Mouse (Mus musculus) G1E (cell line): ENCODE measurements around the gene Krt81. TPM values are rescaled to one million over a fixed set of nuclear protein-coding genes. Genes with fewer than 3 reads are reported as not detected.
A peak's percentile ranks its signal among the peaks of the same experiment; 100 is the strongest.

Experiments
- ATAC-seq: 2 replicates; pipeline ENCODE4 v1.8.0; 2016; ENCODE audit warnings: mild to moderate bottlenecking; ENCODE audit not compliant: insufficient number of reproducible peaks, poor library complexity, low FRiP score, severe bottlenecking; ENCODE audit errors: extremely low read depth
- DNase-seq: peaks from one replicate; pipeline ENCODE4 v3.0.0; 2012; ENCODE audit warnings: low spot score
- H3K27me3 ChIP-seq: 2 replicates; pipeline ENCODE4 v1.6.1; 2012; ENCODE audit warnings: mild to moderate bottlenecking, low read length, inconsistent platforms; ENCODE audit not compliant: insufficient read depth
- H3K36me3 ChIP-seq: replicated peaks from 2 replicates; pipeline ENCODE3; 2012; ENCODE audit warnings: mild to moderate bottlenecking, inconsistent platforms
- H3K4me1 ChIP-seq: 2 replicates; pipeline ENCODE4 v1.6.1; 2012; ENCODE audit warnings: low read depth, low read length, inconsistent platforms, mixed read lengths; ENCODE audit not compliant: insufficient read depth
- H3K4me3 ChIP-seq: 2 replicates; pipeline ENCODE4 v1.5.1; 2012; ENCODE audit warnings: low read depth, mild to moderate bottlenecking, inconsistent platforms, low read length, moderate library complexity, mixed read lengths
- H3K9me3 ChIP-seq: replicated peaks from 2 replicates; pipeline ENCODE4 v1.6.1; 2012; ENCODE audit warnings: inconsistent platforms
- CTCF ChIP-seq: IDR thresholded peaks from 2 replicates; pipeline ENCODE4 v1.5.1; 2012; ENCODE audit warnings: low read depth, low read length, inconsistent platforms, mixed read lengths
- GATA1 ChIP-seq: IDR thresholded peaks from 2 replicates; pipeline ENCODE4 v1.6.1; 2012; ENCODE audit warnings: borderline replicate concordance, low read length, inconsistent platforms, mixed read lengths
- GATA2 ChIP-seq: IDR thresholded peaks from 2 replicates; pipeline ENCODE4 v1.6.1; 2012; ENCODE audit warnings: low read depth, low read length, inconsistent platforms, borderline replicate concordance
- POLR2AphosphoS5 ChIP-seq: IDR thresholded peaks from 2 replicates; pipeline ENCODE4 v1.6.1; 2012; ENCODE audit warnings: low read depth, low read length, inconsistent platforms; ENCODE audit not compliant: insufficient replicate concordance
- TAL1 ChIP-seq: conservative IDR thresholded peaks from 2 replicates; pipeline ENCODE4 v1.6.1; 2012; ENCODE audit warnings: low read depth, low read length, inconsistent platforms, mixed read lengths
- polyA plus RNA-seq: library from polyadenylated mRNA; stranded (reverse); fragments of >175 nt; gene quantifications from 2 replicates; pipeline ENCODE4 v1.2.3, GENCODE M21; 2012
- total RNA-seq, 2 experiments: library from RNA; stranded (forward) in 1 of 2; stranded (reverse) in 1 of 2; fragments of 200-1000 nt in 1 of 2; fragments of >200 nt in 1 of 2; fragmentation: Nextera tagmentation in 1 of 2; gene quantifications; 2 replicates each; pipeline ENCODE4 v1.2.3; 2014 to 2017

Gene Krt81
- total and polyA plus RNA-seq, 3 experiments = not detected

- peaks cover 59% of the 10 kb centered on the region for H3K9me3 ChIP-seq
- no peaks in the 10 kb centered on the region for H3K36me3 ChIP-seq
- DNase-seq (no peak), ATAC-seq (no peak)
- no peak overlapping the region for H3K4me3 ChIP-seq
- peaks cover 3% of the 10 kb centered on the region; the same call in 1 of the 2 replicates for H3K27me3 ChIP-seq
- TF ChIP-seq GATA2 (no peak), POLR2AphosphoS5 (no peak), GATA1 (no peak), TAL1 (no peak), CTCF (no peak)
- H3K4me1 ChIP-seq = no peaks in the 10 kb centered on the region
These were observed 18.5 kb upstream of the Krt81 start for GRCm38 (mm10) chr15:101482056-101482455.

DNA sequence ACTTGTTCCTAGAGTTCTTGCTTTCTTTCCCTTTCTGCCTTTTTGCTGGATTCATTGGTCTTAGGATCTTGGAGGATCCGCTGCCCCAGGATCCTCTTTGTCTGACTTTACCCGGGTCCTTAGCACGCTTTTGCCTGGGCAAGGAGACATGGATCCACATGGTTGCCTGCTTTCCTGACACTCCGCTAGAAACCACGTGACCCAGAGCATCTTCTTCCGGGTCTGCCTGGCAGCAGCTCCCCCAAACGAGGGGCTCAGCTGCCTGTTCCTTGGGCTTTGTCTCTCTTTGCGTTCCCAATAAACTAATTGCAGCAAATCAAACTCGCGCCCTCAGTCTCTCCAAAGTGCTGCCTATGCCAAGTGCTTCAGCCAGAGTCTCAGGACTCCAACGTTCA, 16.1 kb upstream of the Krt81 start:
- ATAC-seq (no peak), DNase-seq (no peak)
- H3K4me1 ChIP-seq = no peaks in the 10 kb centered on the region
- peaks cover 47% of the 10 kb centered on the region for H3K9me3 ChIP-seq
- TF ChIP-seq CTCF (no peak), TAL1 (no peak), GATA2 (no peak), GATA1 (no peak), POLR2AphosphoS5 (no peak)
- H3K27me3 ChIP-seq = no peaks in the 10 kb centered on the region
- no peaks in the 10 kb centered on the region for H3K36me3 ChIP-seq
- no peak overlapping the region for H3K4me3 ChIP-seq

DNA sequence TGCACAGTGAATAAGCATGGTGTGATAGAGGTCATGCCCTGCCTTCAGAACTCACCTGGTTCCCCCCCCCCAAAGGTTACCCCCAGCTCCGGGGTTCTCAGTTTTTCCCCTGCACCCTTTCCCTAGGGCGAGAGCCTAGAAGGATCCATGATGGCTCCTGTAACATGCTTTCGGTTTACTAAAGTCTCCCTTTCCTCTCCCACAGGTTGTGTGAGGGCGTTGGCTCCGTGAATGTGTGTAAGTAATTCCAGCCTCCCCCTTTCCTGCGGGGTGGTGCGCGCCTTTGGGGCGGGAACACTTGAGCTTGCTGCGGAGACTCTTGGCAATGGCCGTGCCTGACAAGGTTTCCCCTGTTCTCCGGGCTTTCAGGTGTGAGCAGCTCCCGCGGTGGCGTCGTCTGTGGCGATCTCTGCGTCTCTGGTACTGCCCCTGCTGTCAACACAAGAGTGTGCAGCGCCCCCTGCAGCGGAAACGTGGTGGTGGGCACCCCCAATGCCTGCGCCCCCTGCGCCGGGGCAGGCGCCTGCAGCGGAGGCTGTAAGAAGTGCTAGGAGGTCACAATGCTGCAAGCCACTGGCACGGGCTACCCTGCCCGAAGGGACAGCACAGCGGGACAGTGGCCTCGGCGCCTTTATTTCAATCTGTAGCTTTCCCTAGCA, 15.6 kb upstream of the Krt81 start:
- Histone ChIP-seq H3K36me3 (no peaks in the 10 kb centered on the region), H3K4me1 (no peaks in the 10 kb centered on the region), H3K9me3 (peaks cover 44% of the 10 kb centered on the region), H3K27me3 (no peaks in the 10 kb centered on the region), H3K4me3 (no peak overlapping the region)
- ATAC-seq (no peak), DNase-seq (no peak)
- no peak for TF ChIP-seq TAL1
- no peak for TF ChIP-seq GATA1
- TF ChIP-seq POLR2AphosphoS5 = no peak
- TF ChIP-seq GATA2 = no peak
- TF ChIP-seq CTCF = no peak

DNA sequence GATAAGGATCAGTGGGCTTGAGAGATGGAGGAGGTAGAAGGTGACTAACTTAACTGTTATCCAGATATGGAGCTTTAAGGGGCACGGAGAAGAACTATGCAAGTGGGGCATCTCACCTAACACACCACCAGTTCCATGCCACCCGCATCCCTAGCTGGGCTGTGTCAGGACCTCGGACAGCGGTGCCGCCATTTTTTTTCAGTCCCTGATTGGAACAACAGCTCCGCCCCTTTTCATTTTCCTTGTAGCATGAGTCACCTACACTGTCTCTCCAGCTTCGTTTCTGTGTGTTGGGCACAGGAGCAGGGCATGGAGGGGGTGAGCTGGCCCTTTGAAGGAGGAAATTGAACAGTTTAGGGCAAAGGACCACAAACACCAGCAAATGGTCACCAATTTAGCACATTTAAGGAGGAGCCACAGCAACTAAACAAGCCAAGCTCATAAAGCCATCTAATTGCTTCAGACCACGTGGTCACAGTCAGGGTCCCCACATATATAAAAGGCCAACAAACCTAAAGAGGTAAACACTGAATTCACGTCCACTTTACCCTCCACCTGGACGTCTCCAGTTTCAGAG, 9.5 kb upstream of the Krt81 start, which contains the start of gene Krt86:
Gene Krt86 (plus strand): TSS at position 527 of the 577 bp plus-strand sequence.
- Histone ChIP-seq H3K27me3 (no peaks in the 10 kb centered on the region), H3K36me3 (no peaks in the 10 kb centered on the region), H3K9me3 (peaks cover 26% of the 10 kb centered on the region), H3K4me3 (no peak within 1 kb of the TSS), H3K4me1 (no peaks in the 10 kb centered on the region)
- ATAC-seq = no peak
- no peak for TF ChIP-seq POLR2AphosphoS5
- no peak for TF ChIP-seq GATA2
- no peak for TF ChIP-seq TAL1
- no peak for TF ChIP-seq GATA1
- TF ChIP-seq CTCF = no peak
- peak; percentile 9 for DNase-seq

DNA sequence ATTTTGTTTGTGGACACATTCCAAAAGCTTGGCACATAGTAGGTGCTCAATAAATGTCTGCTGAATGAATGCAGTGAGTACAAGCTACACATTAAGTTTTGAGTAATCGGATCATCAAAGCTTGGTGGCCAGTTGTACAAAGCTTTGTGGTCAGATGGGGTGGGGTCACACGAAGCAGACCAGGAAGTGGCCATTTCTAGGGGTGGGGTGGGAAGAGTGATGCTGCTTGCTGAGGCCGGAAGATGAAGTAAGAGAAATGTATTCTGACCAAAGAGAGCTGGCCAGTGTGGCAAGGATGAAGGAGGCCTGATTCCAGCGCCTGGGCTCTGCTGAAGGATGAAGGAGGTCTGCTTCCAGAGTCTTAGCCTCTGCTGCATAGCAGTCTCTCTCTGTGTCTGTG, 5.5 kb upstream of the Krt81 start:
- DNase-seq (no peak), ATAC-seq (no peak)
- no peak overlapping the region for H3K4me3 ChIP-seq
- peaks cover 19% of the 10 kb centered on the region for H3K9me3 ChIP-seq
- no peaks in the 10 kb centered on the region for H3K36me3 ChIP-seq
- TF ChIP-seq TAL1 = no peak
- no peak for TF ChIP-seq GATA2
- no peak for TF ChIP-seq GATA1
- TF ChIP-seq POLR2AphosphoS5 = no peak
- TF ChIP-seq CTCF = no peak
- H3K4me1 ChIP-seq = no peaks in the 10 kb centered on the region
- no peaks in the 10 kb centered on the region for H3K27me3 ChIP-seq

GRCm38 (mm10) chr15:101459283-101459682, 4.3 kb downstream of the Krt81 start:
- no peaks in the 10 kb centered on the region for H3K27me3 ChIP-seq
- TF ChIP-seq GATA1 = no peak
- no peak for TF ChIP-seq POLR2AphosphoS5
- TF ChIP-seq CTCF = no peak
- TF ChIP-seq GATA2 = no peak
- no peak for TF ChIP-seq TAL1
- no peak overlapping the region for H3K4me3 ChIP-seq
- no peak for ATAC-seq
- H3K9me3 ChIP-seq = peaks cover 61% of the 10 kb centered on the region
- H3K36me3 ChIP-seq = no peaks in the 10 kb centered on the region
- H3K4me1 ChIP-seq = no peaks in the 10 kb centered on the region
- no peak for DNase-seq
